Mouse (Mus musculus) testis, adult 2 months (tissue): ENCODE measurements around the gene Mast4.

ENCODE experiments used
- CTCF ChIP-seq: fragments of 200-500 bp; IDR thresholded peaks from 2 replicates; pipeline ENCODE4 v1.5.1; 2012; ENCODE audit warnings: low read depth, mild to moderate bottlenecking, inconsistent platforms, low read length, moderate library complexity; ENCODE audit not compliant: control insufficient read depth, insufficient read depth, insufficient replicate concordance
- POLR2A ChIP-seq: fragments of 200-500 bp; IDR thresholded peaks from 2 replicates; pipeline ENCODE4 v1.6.1; 2012; ENCODE audit warnings: low read depth, mild to moderate bottlenecking, inconsistent platforms, low read length, moderate library complexity; ENCODE audit not compliant: control insufficient read depth

DNA sequence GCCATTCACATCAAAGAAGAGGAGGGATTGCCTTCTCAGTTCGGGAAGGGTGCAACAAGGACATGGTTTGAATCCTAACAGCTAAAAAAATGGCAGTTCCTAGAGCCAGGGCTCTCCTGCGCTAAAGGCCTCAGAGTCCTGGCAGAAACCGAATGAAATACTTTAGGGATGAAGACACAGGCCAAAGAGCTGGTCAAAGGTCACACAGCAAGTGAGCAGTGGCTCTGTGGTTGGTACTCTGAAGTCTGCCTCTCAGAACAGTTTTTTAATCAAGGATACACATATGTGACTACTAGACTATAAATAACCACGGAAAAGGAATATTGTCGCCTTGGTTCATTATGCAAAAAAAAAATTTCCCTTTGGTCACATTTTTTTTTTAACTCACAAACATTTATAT is 1.9 kb upstream of the Mast4 start:
- TF ChIP-seq POLR2A (no peak), CTCF (no peak)
